Mouse (Mus musculus): ENCODE measurements at regions not wholly inside any gene's neighbourhood (a gene's known extent, or its start where the extent isn't known, plus 50 kb on each side); places are given as distances from the start of the nearest gene placed in this dataset.

DNA sequence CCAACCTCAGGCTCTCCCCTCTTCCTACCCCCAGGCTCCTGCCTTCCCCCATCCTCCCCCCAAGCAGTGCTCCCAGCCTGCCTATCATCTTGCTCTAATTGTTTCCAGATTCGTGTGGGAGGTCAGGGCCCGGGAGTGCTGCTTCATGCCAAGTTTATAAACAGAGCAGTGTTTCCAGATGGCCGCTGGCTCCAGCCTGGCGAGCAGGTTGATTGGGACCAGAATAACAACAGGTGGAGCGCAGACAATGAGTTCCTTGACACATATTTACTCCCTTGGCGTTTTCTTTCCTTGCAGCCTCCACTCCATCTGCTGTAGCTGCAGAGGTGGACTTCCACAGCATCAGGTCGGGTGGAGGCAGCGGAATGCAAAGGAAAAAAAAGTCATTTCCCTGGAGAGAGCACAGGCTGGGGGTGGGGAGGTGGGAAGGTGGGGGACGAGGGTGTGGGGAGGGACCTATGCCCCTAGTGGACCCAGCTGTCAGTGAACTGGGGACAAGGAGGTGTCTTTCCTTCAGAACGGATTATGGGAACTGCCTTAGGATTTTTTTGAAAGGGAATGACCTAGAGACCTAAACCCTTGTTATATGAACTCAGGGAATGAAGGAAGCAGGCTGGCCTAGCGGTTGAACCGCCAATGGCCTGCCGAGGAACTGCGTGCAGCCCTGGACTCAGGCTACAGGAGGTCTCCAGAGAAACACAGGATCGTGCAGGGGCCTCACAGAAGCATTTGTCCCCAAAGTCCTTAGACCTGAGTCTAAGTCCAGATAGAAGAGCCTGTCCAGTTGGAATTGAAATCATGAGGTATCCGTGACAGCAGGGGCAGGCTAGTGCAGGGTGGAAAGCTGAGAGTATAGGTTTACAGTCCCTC is 146.8 kb downstream of the Efcab1 start:
- TF ChIP-seq E2F4 (IDR thresholded peaks at IDR 0.05; ENCODE audit: borderline replicate concordance, low read depth, low read length) (no peak), POLR2AphosphoS5 (IDR thresholded peaks at IDR 0.05; ENCODE audit: borderline replicate concordance, low read depth, low read length) (no peak), CHD1 (IDR thresholded peaks at IDR 0.05; ENCODE audit: low read depth, low read length) (no peak), POLR2A (IDR thresholded peaks at IDR 0.05; ENCODE audit: control insufficient read depth in 1 of 2, insufficient read depth in 1 of 2, low read depth in 1 of 2, low read length in 2 of 2, poor library complexity in 1 of 2) (no peak), MAFK (IDR thresholded peaks at IDR 0.05; ENCODE audit: borderline replicate concordance, low read depth, low read length) (no peak), ZMIZ1 (IDR thresholded peaks at IDR 0.05; ENCODE audit: low read depth, low read length) (no peak), POLR2AphosphoS2 (IDR thresholded peaks at IDR 0.05; ENCODE audit: low read length) (no peak), EP300 (IDR thresholded peaks at IDR 0.05; ENCODE audit: low read depth in 1 of 2, low read length in 2 of 2) (no peak), MYB (IDR thresholded peaks at IDR 0.05; ENCODE audit: low read depth, low read length) (no peak), ZKSCAN1 (IDR thresholded peaks at IDR 0.05; ENCODE audit: low read depth, low read length) (no peak), NRF1 (IDR thresholded peaks at IDR 0.05; ENCODE audit: insufficient read depth, low read depth, low read length, poor library complexity, severe bottlenecking) (no peak)
